Mouse (Mus musculus) thymus, adult 2 months (tissue): Measurements from ENCODE around the gene Tnfrsf22. TPM values are rescaled to one million over a fixed set of nuclear protein-coding genes. Genes with fewer than 3 reads are reported as not detected.
"Not testable (repeated sequence)": the region's sequence is repeated elsewhere in the genome, so short reads cannot be mapped to it uniquely, and the experiment has no call there.

Source experiments
- DNase-seq: peaks from one replicate; pipeline ENCODE4 v3.0.0; 2021
- H3K27ac ChIP-seq: fragments of 200-500 bp; 2 replicates; pipeline ENCODE4 v1.5.1; 2012; ENCODE audit warnings: low read length, control low read depth; ENCODE audit not compliant: control insufficient read depth, insufficient read depth
- H3K27me3 ChIP-seq: fragments of 200-500 bp; 2 replicates; pipeline ENCODE4 v1.6.1; 2012; ENCODE audit warnings: mild to moderate bottlenecking, low read length, moderate library complexity, mixed read lengths; ENCODE audit not compliant: control insufficient read depth, insufficient read depth
- H3K36me3 ChIP-seq: fragments of 200-500 bp; 2 replicates; pipeline ENCODE4 v1.6.1; 2012; ENCODE audit warnings: mild to moderate bottlenecking, low read length, moderate library complexity; ENCODE audit not compliant: control insufficient read depth, insufficient read depth
- H3K4me1 ChIP-seq: fragments of 200-500 bp; replicated peaks from 2 replicates; pipeline ENCODE4 v1.6.1; 2012; ENCODE audit warnings: low read length; ENCODE audit not compliant: control insufficient read depth, insufficient read depth
- H3K4me3 ChIP-seq: fragments of 200-500 bp; 2 replicates; pipeline ENCODE4 v1.5.1; 2012; ENCODE audit warnings: mild to moderate bottlenecking, low read length, control low read depth, moderate library complexity; ENCODE audit not compliant: control insufficient read depth, insufficient read depth
- CTCF ChIP-seq: fragments of 200-500 bp; IDR thresholded peaks from 2 replicates; pipeline ENCODE4 v1.5.1; 2012; ENCODE audit warnings: mild to moderate bottlenecking, control low read depth, low read length, moderate library complexity, borderline replicate concordance; ENCODE audit not compliant: control insufficient read depth, poor library complexity, insufficient read depth; ENCODE audit errors: extremely low read depth
- POLR2A ChIP-seq: fragments of 200-500 bp; IDR thresholded peaks from 2 replicates; pipeline ENCODE4 v1.6.1; 2012; ENCODE audit warnings: mild to moderate bottlenecking, low read length, control low read depth, moderate library complexity; ENCODE audit not compliant: control insufficient read depth, poor library complexity, insufficient read depth; ENCODE audit errors: extremely low read depth
- WGBS: fragments of 180-500 bp; shearing (Covaris S2); methylation state at CpG from one replicate; pipeline ENCODE4 v1.1.7; 2018; 5-methylcytosine and 5-hydroxymethylcytosine counted together
- polyA plus RNA-seq: library from polyadenylated mRNA; depleted of rRNA; stranded (reverse); fragments of >200 nt; gene quantifications from 2 replicates; pipeline ENCODE4 v1.2.3, GENCODE M21; 2012

The Tnfrsf22 gene
- polyA plus RNA-seq, 1 experiment, result 4.8 TPM

GRCm38 (mm10) chr7:143666427-143667311 is 17.2 kb upstream of the Tnfrsf22 start:
- Histone ChIP-seq H3K4me3 (no peak overlapping the region), H3K36me3 (no peaks in the 10 kb centered on the region), H3K27ac (no peak overlapping the region), H3K4me1 (no peaks in the 10 kb centered on the region), H3K27me3 (no peaks in the 10 kb centered on the region)
- TF ChIP-seq POLR2A, result no peak
- DNase-seq, result no peak

DNA sequence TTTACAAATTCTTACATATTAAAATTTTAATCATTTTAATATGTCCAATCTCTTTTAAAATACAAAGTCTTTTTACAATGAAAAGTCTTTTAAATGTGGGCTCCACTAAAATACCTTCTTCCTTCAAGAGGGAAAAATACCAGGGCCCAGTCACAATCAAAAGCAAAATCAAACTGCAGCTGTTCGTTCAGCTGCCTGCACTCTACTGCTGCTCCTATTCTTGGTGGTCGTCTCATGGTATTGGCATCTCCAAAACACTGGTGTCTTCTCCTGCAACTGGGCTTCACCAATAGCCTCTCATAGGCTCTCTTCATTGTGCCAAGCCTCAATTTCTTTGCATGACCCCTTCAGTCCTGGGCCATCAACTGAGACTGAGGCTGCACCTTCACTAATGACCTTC is 14.0 kb upstream of the Tnfrsf22 start:
- Histone ChIP-seq H3K36me3 (no peaks in the 10 kb centered on the region), H3K4me3 (no peak overlapping the region), H3K27me3 (no peaks in the 10 kb centered on the region), H3K27ac (no peak overlapping the region), H3K4me1 (no peaks in the 10 kb centered on the region)
- WGBS, result 99% methylated on average over 2 of the region's 2 CpGs
- TF ChIP-seq CTCF, result no peak
- no peak for TF ChIP-seq POLR2A
- no peak for DNase-seq

DNA sequence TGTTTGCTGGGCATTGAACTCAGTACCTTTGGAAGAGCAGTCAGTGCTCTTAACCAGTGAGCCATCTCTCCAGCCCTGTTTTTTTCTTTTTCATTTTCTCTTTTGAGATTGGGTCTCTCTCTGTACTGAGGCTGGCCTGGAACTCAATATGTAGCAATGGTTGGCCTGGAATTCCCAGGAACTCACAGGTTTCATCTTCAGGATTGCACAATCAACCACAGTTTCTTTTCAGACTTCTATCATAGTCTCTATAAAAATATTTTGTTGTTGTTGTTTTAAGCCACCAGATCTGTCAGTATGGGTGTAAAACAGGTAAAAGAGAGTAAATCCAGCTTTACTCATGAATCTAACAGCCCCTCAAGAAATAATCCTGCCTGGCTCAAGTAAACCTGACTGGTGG is 11.3 kb upstream of the Tnfrsf22 start:
- Histone ChIP-seq H3K36me3 (no peaks in the 10 kb centered on the region), H3K4me1 (no peaks in the 10 kb centered on the region), H3K27me3 (no peaks in the 10 kb centered on the region), H3K27ac (no peak overlapping the region), H3K4me3 (no peak overlapping the region)
- DNase-seq, result no peak
- no peak for TF ChIP-seq CTCF
- no peak for TF ChIP-seq POLR2A

DNA sequence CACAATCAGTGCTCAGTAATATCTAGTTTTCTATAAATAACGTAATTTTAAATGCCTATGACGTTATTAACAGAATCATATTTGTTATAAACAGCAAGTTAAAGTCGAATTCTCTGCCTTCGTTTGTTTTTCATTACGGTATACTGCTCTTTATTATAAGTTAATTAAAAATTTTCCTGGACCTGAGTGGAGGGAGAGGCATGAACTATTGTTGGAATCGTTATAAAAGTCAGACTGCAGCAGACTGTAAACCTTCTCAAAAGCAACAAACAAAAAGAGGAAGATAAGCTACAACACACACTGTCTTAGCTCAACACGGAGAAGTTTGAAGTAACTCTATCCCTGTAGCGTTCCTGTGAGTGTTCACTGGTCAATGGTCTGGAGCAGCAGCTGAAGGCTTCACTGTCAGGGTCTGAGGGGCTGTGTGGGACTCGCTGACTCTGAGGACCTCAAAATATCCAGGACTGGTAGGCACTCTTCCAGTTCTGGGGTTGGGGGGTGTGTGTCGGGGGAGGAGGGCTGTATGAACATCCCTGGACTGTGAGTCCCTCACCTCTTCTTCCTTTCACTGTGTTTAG is 397 bp upstream of the Tnfrsf22 start:
- not testable (repeated sequence) for H3K27me3 ChIP-seq, DNase-seq, H3K36me3 ChIP-seq, H3K27ac ChIP-seq, H3K4me1 ChIP-seq, H3K4me3 ChIP-seq
- WGBS, result 55% methylated on average over 10 of the region's 10 CpGs

GRCm38 (mm10) chr7:143643949-143644348 is 5.5 kb downstream of the Tnfrsf22 start:
- not testable (repeated sequence) for DNase-seq, H3K27me3 ChIP-seq, H3K27ac ChIP-seq, H3K4me3 ChIP-seq, H3K4me1 ChIP-seq, H3K36me3 ChIP-seq
- 29% methylated on average over 2 of the region's 2 CpGs for WGBS

DNA sequence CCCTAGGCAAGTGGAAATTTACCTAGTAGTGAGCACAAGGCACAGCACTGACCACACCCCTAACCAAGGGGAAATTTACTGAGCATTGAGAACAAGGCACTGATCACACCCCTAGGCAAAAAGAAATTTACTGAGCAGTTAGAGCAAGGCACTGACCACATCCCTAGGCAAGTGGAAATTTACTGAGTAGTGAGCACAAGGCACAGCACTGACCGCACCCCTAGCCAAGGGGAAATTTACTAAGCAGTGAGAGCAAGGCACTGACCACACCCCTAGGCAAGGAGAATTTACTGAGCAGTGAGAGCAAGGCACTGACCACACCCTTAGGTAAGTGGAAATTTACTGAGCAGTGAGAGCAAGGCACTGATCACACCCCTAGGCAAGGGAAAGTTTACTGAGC is 12.8 kb downstream of the Tnfrsf22 start:
- 95% methylated on average over 1 of the region's 1 CpGs for WGBS
- no peaks in the 10 kb centered on the region for H3K4me1 ChIP-seq
- H3K27ac ChIP-seq, result no peak overlapping the region

DNA sequence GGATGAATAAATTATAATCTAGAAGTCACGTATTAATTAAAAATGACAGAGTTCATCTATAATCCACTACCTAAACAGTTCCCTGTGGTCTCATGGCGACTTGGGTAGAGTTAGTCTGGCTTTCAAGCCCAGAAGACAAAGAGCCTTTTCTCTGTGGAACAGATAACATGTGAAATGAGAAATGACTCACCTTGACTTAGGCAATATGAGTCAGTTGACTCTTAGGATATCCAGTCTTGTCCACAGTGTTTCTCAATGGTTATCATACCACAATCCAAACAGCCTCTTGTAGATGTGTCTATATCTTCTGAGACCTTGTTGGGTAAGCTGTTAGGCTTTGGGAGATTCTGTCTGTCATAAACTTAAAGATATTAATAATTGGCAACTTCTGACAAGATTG is 18.0 kb downstream of the Tnfrsf22 start:
- WGBS, result 97% methylated on average over 2 of the region's 2 CpGs
- Histone ChIP-seq H3K4me3 (no peak overlapping the region), H3K27ac (no peak overlapping the region), H3K4me1 (peaks cover 15% of the 10 kb centered on the region), H3K36me3 (no peaks in the 10 kb centered on the region), H3K27me3 (no peaks in the 10 kb centered on the region)
- TF ChIP-seq POLR2A (no peak), CTCF (no peak)
- DNase-seq, result no peak

More for the DNA sequence above, 12.8 kb downstream of the Tnfrsf22 start:
- no peak for DNase-seq
- Histone ChIP-seq H3K36me3 (no peaks in the 10 kb centered on the region), H3K27me3 (no peaks in the 10 kb centered on the region), H3K4me3 (no peak overlapping the region)
- TF ChIP-seq CTCF (no peak), POLR2A (no peak)
